Mouse (Mus musculus): Measurements from ENCODE around the gene Abcb1b. TPM values are rescaled to one million over a fixed set of nuclear protein-coding genes. Genes with fewer than 3 reads are reported as not detected.
"Not testable (repeated sequence)": the region's sequence is repeated elsewhere in the genome, so short reads cannot be mapped to it uniquely, and the experiment has no call there.

Gene Abcb1b
- polyA plus RNA-seq, 1 experiment from 2014 or later, result 0.93 TPM

GRCm38 (mm10) chr5:8838661-8839438 lies 40.9 kb downstream of the Abcb1b start:
- no peak overlapping the region for H3K27ac ChIP-seq
- peaks cover 10% of the 10 kb centered on the region for H3K4me1 ChIP-seq
- no peaks in the 10 kb centered on the region for H3K27me3 ChIP-seq
- no peak overlapping the region for H3K4me2 ChIP-seq
- no peaks in the 10 kb centered on the region for H3K36me3 ChIP-seq (replicated peaks)
- no peak for ATAC-seq (ENCODE audit: low FRiP score)
- WGBS, result 57% methylated on average over 8 of the region's 8 CpGs
- H3K4me3 ChIP-seq (replicated peaks), result no peak overlapping the region
- H3K9me3 ChIP-seq, result no peaks in the 10 kb centered on the region
- no peak overlapping the region for H3K9ac ChIP-seq

DNA sequence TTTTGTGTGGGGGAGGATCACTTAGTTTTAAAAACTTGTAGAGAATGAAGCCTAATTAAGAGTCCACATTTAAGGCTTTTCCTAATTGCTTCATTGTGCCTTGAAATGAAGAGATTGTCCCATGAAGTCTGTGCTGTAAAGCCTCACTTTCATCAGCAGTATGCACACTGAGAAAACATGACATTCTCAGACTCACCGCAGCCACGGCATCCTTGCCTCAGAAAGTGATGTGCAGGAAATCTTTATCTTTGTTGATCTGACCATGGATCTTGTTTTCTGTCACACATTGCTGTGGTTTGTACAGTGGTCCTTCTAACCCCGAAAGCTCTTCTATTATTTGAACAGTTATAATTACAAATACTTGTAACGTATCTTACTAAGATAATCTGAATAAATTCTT lies 41.7 kb downstream of the Abcb1b start:
- ATAC-seq (ENCODE audit: low FRiP score), result no peak

GRCm38 (mm10) chr5:8840887-8841286 lies 42.9 kb downstream of the Abcb1b start:
- Histone ChIP-seq H3K9me3 (no peaks in the 10 kb centered on the region), H3K27me3 (no peaks in the 10 kb centered on the region), H3K27ac (no peak overlapping the region), H3K36me3 (replicated peaks) (no peaks in the 10 kb centered on the region), H3K4me3 (replicated peaks) (no peak overlapping the region), H3K4me1 (peaks cover 10% of the 10 kb centered on the region), H3K9ac (no peak overlapping the region), H3K4me2 (no peak overlapping the region)
- peak; percentile 72; the same call in 1 of the 2 replicates for ATAC-seq (ENCODE audit: low FRiP score)
- WGBS, result 39% methylated on average over 5 of the region's 5 CpGs

More for the DNA sequence above, 41.7 kb downstream of the Abcb1b start:
- no peak overlapping the region for H3K4me2 ChIP-seq
- no peak overlapping the region for H3K9ac ChIP-seq
- no peaks in the 10 kb centered on the region for H3K9me3 ChIP-seq
- H3K27me3 ChIP-seq, result no peaks in the 10 kb centered on the region
- WGBS, result 73% methylated on average over 4 of the region's 4 CpGs
- H3K36me3 ChIP-seq (replicated peaks), result no peaks in the 10 kb centered on the region
- H3K4me1 ChIP-seq, result peaks cover 10% of the 10 kb centered on the region
- no peak overlapping the region for H3K4me3 ChIP-seq (replicated peaks)
- H3K27ac ChIP-seq, result no peak overlapping the region

DNA sequence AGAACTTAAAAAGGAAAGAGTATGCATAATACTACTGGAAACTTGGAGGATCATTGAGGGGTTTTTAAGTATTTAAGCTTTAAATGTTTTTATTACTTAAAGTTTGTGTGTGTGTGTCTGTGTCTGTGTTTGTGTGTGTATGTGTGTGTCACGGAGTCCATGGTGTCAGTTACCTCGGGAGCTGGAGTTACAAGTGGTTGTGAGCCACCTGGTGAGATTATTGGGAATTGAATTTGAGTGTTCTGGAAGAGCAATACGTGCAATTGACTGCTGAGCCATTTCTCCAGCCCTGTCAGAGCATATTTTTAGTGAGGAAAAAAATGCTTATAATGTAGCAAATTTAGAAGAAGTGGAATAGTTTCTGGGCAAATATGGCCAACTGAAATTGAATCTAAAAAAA lies 44.9 kb downstream of the Abcb1b start:
- no peak overlapping the region for H3K4me3 ChIP-seq (replicated peaks)
- WGBS, result 60% methylated on average over 3 of the region's 3 CpGs
- no peak for ATAC-seq (ENCODE audit: low FRiP score)

GRCm38 (mm10) chr5:8848607-8849575 lies 50.9 kb downstream of the Abcb1b start:
- not testable (repeated sequence) for H3K27ac ChIP-seq; H3K4me1 ChIP-seq; ATAC-seq (ENCODE audit: low FRiP score); H3K27me3 ChIP-seq; H3K9me3 ChIP-seq; H3K36me3 ChIP-seq (replicated peaks); H3K4me3 ChIP-seq (replicated peaks); H3K4me2 ChIP-seq; H3K9ac ChIP-seq
- 41% methylated on average over 6 of the region's 9 CpGs for WGBS

More for the DNA sequence above, 44.9 kb downstream of the Abcb1b start:
- H3K36me3 ChIP-seq (replicated peaks), result no peaks in the 10 kb centered on the region
- H3K4me1 ChIP-seq, result peaks cover 9% of the 10 kb centered on the region
- H3K4me2 ChIP-seq, result no peak overlapping the region
- H3K27me3 ChIP-seq, result no peaks in the 10 kb centered on the region
- H3K9me3 ChIP-seq, result no peaks in the 10 kb centered on the region
- no peak overlapping the region for H3K27ac ChIP-seq
- no peak overlapping the region for H3K9ac ChIP-seq

GRCm38 (mm10) chr5:8850851-8851250 lies 52.9 kb downstream of the Abcb1b start:
- no peak for ATAC-seq (ENCODE audit: low FRiP score)
- 62% methylated on average over 4 of the region's 4 CpGs for WGBS
- Histone ChIP-seq H3K27me3 (no peaks in the 10 kb centered on the region), H3K4me1 (no peaks in the 10 kb centered on the region), H3K9ac (no peak overlapping the region), H3K9me3 (no peaks in the 10 kb centered on the region), H3K27ac (no peak overlapping the region), H3K36me3 (replicated peaks) (no peaks in the 10 kb centered on the region), H3K4me3 (replicated peaks) (no peak overlapping the region), H3K4me2 (no peak overlapping the region)

GRCm38 (mm10) chr5:8857201-8857600 lies 59.3 kb downstream of the Abcb1b start:
- no peak for ATAC-seq (ENCODE audit: low FRiP score)
- no peaks in the 10 kb centered on the region for H3K4me1 ChIP-seq
- no peak overlapping the region for H3K27ac ChIP-seq
- H3K4me2 ChIP-seq, result no peak overlapping the region
- WGBS, result 85% methylated on average over 6 of the region's 6 CpGs
- no peaks in the 10 kb centered on the region for H3K9me3 ChIP-seq
- no peak overlapping the region for H3K4me3 ChIP-seq (replicated peaks)
- H3K9ac ChIP-seq, result no peak overlapping the region
- no peaks in the 10 kb centered on the region for H3K27me3 ChIP-seq
- H3K36me3 ChIP-seq (replicated peaks), result no peaks in the 10 kb centered on the region

- no peak for ATAC-seq (ENCODE audit: low FRiP score)
- Histone ChIP-seq H3K36me3 (replicated peaks) (no peaks in the 10 kb centered on the region), H3K9ac (no peak overlapping the region), H3K27me3 (no peaks in the 10 kb centered on the region), H3K4me2 (no peak overlapping the region), H3K9me3 (no peaks in the 10 kb centered on the region), H3K4me1 (no peaks in the 10 kb centered on the region), H3K4me3 (replicated peaks) (no peak overlapping the region), H3K27ac (no peak overlapping the region)
- WGBS, result 80% methylated on average over 1 of the region's 1 CpGs
Measured at GRCm38 (mm10) chr5:8861811-8862210, 63.9 kb downstream of the Abcb1b start.

GRCm38 (mm10) chr5:8863580-8864337 lies 65.8 kb downstream of the Abcb1b start:
- Histone ChIP-seq H3K4me1 (0 out of 2 replicates have a peak, but pooled peaks cover 3% of the 10 kb centered on the region), H3K9me3 (no peaks in the 10 kb centered on the region), H3K9ac (no peak overlapping the region), H3K4me3 (replicated peaks) (no peak overlapping the region), H3K36me3 (replicated peaks) (no peaks in the 10 kb centered on the region), H3K4me2 (no peak overlapping the region), H3K27ac (no peak overlapping the region), H3K27me3 (no peaks in the 10 kb centered on the region)
- 38% methylated on average over 14 of the region's 14 CpGs for WGBS
- ATAC-seq (ENCODE audit: low FRiP score), result no peak; the same call in 1 of the 2 replicates

- not testable (repeated sequence) for H3K27ac ChIP-seq; H3K4me2 ChIP-seq; H3K9ac ChIP-seq; ATAC-seq (ENCODE audit: low FRiP score); H3K9me3 ChIP-seq; H3K36me3 ChIP-seq (replicated peaks); H3K27me3 ChIP-seq; H3K4me1 ChIP-seq; H3K4me3 ChIP-seq (replicated peaks)
- 93% methylated on average over 11 of the region's 11 CpGs for WGBS
Measured at GRCm38 (mm10) chr5:8865630-8866029, 67.7 kb downstream of the Abcb1b start.

GRCm38 (mm10) chr5:8866366-8866765 lies 68.4 kb downstream of the Abcb1b start:
- no peak for ATAC-seq (ENCODE audit: low FRiP score)
- 0 out of 2 replicates have a peak, but pooled peaks cover 3% of the 10 kb centered on the region for H3K4me1 ChIP-seq
- H3K27ac ChIP-seq, result no peak overlapping the region
- H3K9me3 ChIP-seq, result no peaks in the 10 kb centered on the region
- H3K9ac ChIP-seq, result no peak overlapping the region
- no peaks in the 10 kb centered on the region for H3K36me3 ChIP-seq (replicated peaks)
- 88% methylated on average over 5 of the region's 5 CpGs for whole genome bisulfite sequencing
- no peak overlapping the region for H3K4me2 ChIP-seq
- H3K4me3 ChIP-seq (replicated peaks), result no peak overlapping the region
- no peaks in the 10 kb centered on the region for H3K27me3 ChIP-seq

DNA sequence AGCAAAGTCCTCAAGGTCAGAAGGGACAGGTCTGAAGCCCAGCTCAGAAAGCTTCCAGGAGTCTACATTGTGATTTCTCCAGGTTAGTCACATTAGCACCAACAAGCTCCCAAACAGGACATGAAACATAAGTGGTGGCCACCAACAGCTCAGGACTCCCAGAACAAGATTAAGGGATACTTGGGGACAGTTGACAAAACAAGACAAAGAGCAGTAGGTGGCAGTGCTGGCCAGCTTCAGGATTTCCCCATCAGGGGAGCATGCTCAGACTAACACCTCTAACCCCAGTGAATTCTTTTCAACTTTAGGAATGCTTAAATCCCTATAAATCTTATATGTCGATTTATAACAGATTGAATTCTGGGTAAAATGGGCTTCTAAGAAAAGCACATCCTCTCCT lies 70.1 kb downstream of the Abcb1b start:
- WGBS, result 24% methylated on average over 1 of the region's 1 CpGs
- Histone ChIP-seq H3K4me2 (no peak overlapping the region), H3K4me3 (replicated peaks) (no peak overlapping the region)

More for the DNA sequence above, 70.1 kb downstream of the Abcb1b start:
- Histone ChIP-seq H3K4me1 (0 out of 2 replicates have a peak, but pooled peaks cover 3% of the 10 kb centered on the region), H3K9ac (no peak overlapping the region), H3K36me3 (replicated peaks) (no peaks in the 10 kb centered on the region), H3K9me3 (no peaks in the 10 kb centered on the region), H3K27me3 (no peaks in the 10 kb centered on the region), H3K27ac (no peak overlapping the region)
- ATAC-seq (ENCODE audit: low FRiP score), result peak; percentile 72; the same call in 1 of the 2 replicates
